Comparison of ENCODE assay signal across 11 mouse cellular contexts in the genomic region with DNA sequence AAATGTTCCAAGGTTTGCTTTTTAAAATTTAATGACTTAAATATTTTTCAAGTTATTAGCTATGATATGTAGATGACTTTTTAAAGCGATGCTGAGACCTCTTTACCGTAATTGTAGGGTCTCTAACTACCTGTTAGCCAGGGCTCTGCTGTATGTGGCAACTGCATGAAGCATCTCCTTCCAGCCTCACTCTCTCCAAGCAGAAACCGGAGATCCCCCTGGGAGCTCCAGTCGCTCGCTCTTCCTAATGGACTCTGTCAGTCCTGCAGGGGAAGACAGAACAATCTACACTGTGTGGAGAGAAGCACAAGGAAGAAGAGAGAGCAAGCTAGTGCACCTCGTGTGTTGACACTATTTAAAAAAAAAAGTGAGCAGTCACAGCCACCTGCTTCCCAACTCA. TPM values are rescaled to one million over a fixed set of nuclear protein-coding genes. Genes with fewer than 3 reads are reported as not detected.
DNase-seq lines count a peak whose midpoint lies in the region; ATAC-seq and TF ChIP-seq lines count a peak whose summit lies in the region.
"Had no signal": no experiment of that assay in that cellular context is flagged by ENCODE, and none has a peak within 500 bp of the region (broad histone marks: within the 10 kb centered on the region; RNA-seq: fewer than 3 reads in every experiment).

No protein-coding gene starts in this region.

- ATAC-seq in forebrain, embryonic 16.5 days = peak; percentile 11; the same call in 1 of the 2 replicates
- ATAC-seq in forebrain, postnatal 0 days = no peak
- ATAC-seq in midbrain, embryonic 14.5 days (ENCODE audit: low FRiP score, low TSS enrichment) = no peak
- no peak; the same call in 1 of the 2 replicates for ATAC-seq in midbrain, embryonic 11.5 days (ENCODE audit: low FRiP score)
- no peak for ATAC-seq in hindbrain, postnatal 0 days

- no peaks in the 10 kb centered on the region for H3K36me3 ChIP-seq in forebrain, embryonic 16.5 days (ENCODE audit: control insufficient read depth, insufficient read depth)
- no peaks in the 10 kb centered on the region for H3K36me3 ChIP-seq in forebrain, postnatal 0 days (ENCODE audit: insufficient read depth)
- H3K36me3 ChIP-seq in midbrain, embryonic 14.5 days (ENCODE audit: control insufficient read depth, insufficient read depth, low read length) = no peaks in the 10 kb centered on the region
- H3K36me3 ChIP-seq in midbrain, embryonic 11.5 days (ENCODE audit: control insufficient read depth, insufficient read depth, low read length) = no peaks in the 10 kb centered on the region
- no peaks in the 10 kb centered on the region for H3K36me3 ChIP-seq in hindbrain, postnatal 0 days (ENCODE audit: insufficient read depth, low read length)
- H3K36me3 ChIP-seq: heart, embryonic 10.5 days; heart, embryonic 15.5 days had no signal

- H3K9ac ChIP-seq in forebrain, embryonic 16.5 days (replicated peaks; ENCODE audit: low read depth, low read length) = no peak overlapping the region
- no peak overlapping the region for H3K9ac ChIP-seq in forebrain, postnatal 0 days
- no peak overlapping the region for H3K9ac ChIP-seq in midbrain, embryonic 14.5 days (replicated peaks; ENCODE audit: low read length)
- no peak overlapping the region for H3K9ac ChIP-seq in midbrain, embryonic 11.5 days (ENCODE audit: low read length)
- no peak overlapping the region for H3K9ac ChIP-seq in hindbrain, postnatal 0 days (replicated peaks; ENCODE audit: low read length)
- H3K9ac ChIP-seq: heart, embryonic 15.5 days; liver, embryonic 14.5 days had no signal

- no peaks in the 10 kb centered on the region for H3K9me3 ChIP-seq in forebrain, embryonic 16.5 days (ENCODE audit: control insufficient read depth, low read length)
- H3K9me3 ChIP-seq in forebrain, postnatal 0 days (ENCODE audit: low read length) = no peaks in the 10 kb centered on the region
- H3K9me3 ChIP-seq in midbrain, embryonic 14.5 days (ENCODE audit: control insufficient read depth, low read length) = no peaks in the 10 kb centered on the region
- H3K9me3 ChIP-seq in midbrain, embryonic 11.5 days (ENCODE audit: control insufficient read depth, low read length) = no peaks in the 10 kb centered on the region
- H3K9me3 ChIP-seq in hindbrain, postnatal 0 days (ENCODE audit: low read length) = 0 out of 2 replicates have a peak, but pooled peaks cover 2% of the 10 kb centered on the region
- H3K9me3 ChIP-seq: heart, embryonic 10.5 days; heart, embryonic 15.5 days had no signal

- DNase-seq in embryo, embryonic 10.5 days (ENCODE audit: low spot score) = peak; percentile 22
- no peak for DNase-seq in embryo, embryonic 10 days (ENCODE audit: low spot score)
- DNase-seq in forebrain, postnatal 0 days = no peak
- peak; percentile 20 for DNase-seq in midbrain, embryonic 14.5 days
- no peak for DNase-seq in midbrain, embryonic 11.5 days (ENCODE audit: low spot score, missing footprints)
- no peak for DNase-seq in hindbrain, postnatal 0 days (ENCODE audit: low spot score)
- DNase-seq in thymus, postnatal 36 days = no peak

- no peak overlapping the region for H3K27ac ChIP-seq in forebrain, embryonic 16.5 days (ENCODE audit: low read length)
- H3K27ac ChIP-seq in forebrain, postnatal 0 days (ENCODE audit: low read depth, low read length) = no peak overlapping the region
- H3K27ac ChIP-seq in midbrain, embryonic 14.5 days (replicated peaks; ENCODE audit: low read depth, low read length) = no peak overlapping the region
- H3K27ac ChIP-seq in midbrain, embryonic 11.5 days (ENCODE audit: low read depth, low read length) = no peak overlapping the region
- H3K27ac ChIP-seq in hindbrain, postnatal 0 days = no peak overlapping the region
- H3K27ac ChIP-seq: heart, embryonic 15.5 days; liver, embryonic 14.5 days had no signal

- H3K27me3 ChIP-seq in forebrain, embryonic 16.5 days (replicated peaks; ENCODE audit: control insufficient read depth, insufficient read depth, low read length) = no peaks in the 10 kb centered on the region; the same call in 1 of the 2 replicates
- peaks cover 10% of the 10 kb centered on the region for H3K27me3 ChIP-seq in forebrain, postnatal 0 days (ENCODE audit: insufficient read depth, low read length)
- 0 out of 2 replicates have a peak, but pooled peaks cover 4% of the 10 kb centered on the region for H3K27me3 ChIP-seq in midbrain, embryonic 14.5 days (ENCODE audit: control insufficient read depth, insufficient read depth, low read length)
- no peaks in the 10 kb centered on the region for H3K27me3 ChIP-seq in midbrain, embryonic 11.5 days (ENCODE audit: control insufficient read depth, insufficient read depth, low read length)
- H3K27me3 ChIP-seq in hindbrain, postnatal 0 days (ENCODE audit: insufficient read depth, low read length) = no peaks in the 10 kb centered on the region

- no peak for TF ChIP-seq CTCF in forebrain, postnatal 0 days (IDR thresholded peaks at IDR 0.05; ENCODE audit: low read depth)
- no peak for TF ChIP-seq CTCF in hindbrain, postnatal 0 days (IDR thresholded peaks at IDR 0.05; ENCODE audit: low read depth)

- H3K4me2 ChIP-seq in forebrain, embryonic 16.5 days (ENCODE audit: low read length) = no peak overlapping the region
- H3K4me2 ChIP-seq in forebrain, postnatal 0 days (ENCODE audit: low read depth) = no peak overlapping the region
- no peak overlapping the region for H3K4me2 ChIP-seq in midbrain, embryonic 14.5 days (ENCODE audit: low read length)
- no peak overlapping the region for H3K4me2 ChIP-seq in midbrain, embryonic 11.5 days
- H3K4me2 ChIP-seq in hindbrain, postnatal 0 days (ENCODE audit: low read depth, low read length) = 0 out of 2 replicates have a peak overlapping the region, but pooled peaks have one; percentile 13

- H3K4me1 ChIP-seq in forebrain, embryonic 16.5 days (replicated peaks; ENCODE audit: control insufficient read depth, insufficient read depth, low read length) = 0 out of 2 replicates have a peak, but pooled peaks cover 2% of the 10 kb centered on the region
- no peaks in the 10 kb centered on the region for H3K4me1 ChIP-seq in forebrain, postnatal 0 days (ENCODE audit: insufficient read depth)
- no peaks in the 10 kb centered on the region for H3K4me1 ChIP-seq in midbrain, embryonic 14.5 days (ENCODE audit: control insufficient read depth, insufficient read depth, low read length)
- no peaks in the 10 kb centered on the region for H3K4me1 ChIP-seq in midbrain, embryonic 11.5 days (ENCODE audit: control insufficient read depth, insufficient read depth, low read length)
- 0 out of 2 replicates have a peak, but pooled peaks cover 4% of the 10 kb centered on the region for H3K4me1 ChIP-seq in hindbrain, postnatal 0 days (ENCODE audit: insufficient read depth, low read length)

- no peak overlapping the region for H3K4me3 ChIP-seq in forebrain, embryonic 16.5 days (replicated peaks; ENCODE audit: low read length)
- no peak overlapping the region for H3K4me3 ChIP-seq in forebrain, postnatal 0 days (ENCODE audit: low read depth, low read length)
- no peak overlapping the region for H3K4me3 ChIP-seq in midbrain, embryonic 14.5 days (replicated peaks; ENCODE audit: low read depth, low read length)
- H3K4me3 ChIP-seq in midbrain, embryonic 11.5 days (ENCODE audit: low read depth, low read length) = no peak overlapping the region
- no peak overlapping the region for H3K4me3 ChIP-seq in hindbrain, postnatal 0 days (ENCODE audit: low read length)

- 27% methylated on average over 6 of the region's 6 CpGs for WGBS in forebrain, embryonic 16.5 days
- WGBS in forebrain, postnatal 0 days = 28% methylated on average over 6 of the region's 6 CpGs
- WGBS in midbrain, embryonic 14.5 days = 22% methylated on average over 6 of the region's 6 CpGs
- WGBS in midbrain, embryonic 11.5 days = 24% methylated on average over 6 of the region's 6 CpGs
- 17% methylated on average over 6 of the region's 6 CpGs for WGBS in hindbrain, postnatal 0 days

RNA-seq across cellular contexts. Expression of a gene that starts 29.3 kb away (rescaled TPM):
- polyA plus RNA-seq in forebrain, embryonic 16.5 days (2015; fragmentation: Nextera tagmentation; extraction: Ambion mirVana) = 46.7 and 53.9 TPM in 2 replicates
- 37.7 and 41.4 TPM in 2 replicates for total RNA-seq in forebrain, postnatal 0 days (2014; rRNA removed)
- polyA plus RNA-seq in forebrain, postnatal 0 days (2015; fragmentation: Nextera tagmentation; extraction: Ambion mirVana) = 42.5 and 55.1 TPM in 2 replicates
- 20.4 and 42.8 TPM in 2 replicates for polyA plus RNA-seq in midbrain, embryonic 14.5 days (2014; fragmentation: Nextera tagmentation; extraction: Ambion mirVana)
- polyA plus RNA-seq in midbrain, embryonic 11.5 days (2014; fragmentation: Nextera tagmentation; extraction: Ambion mirVana) = 98.4 and 100 TPM in 2 replicates
- 27.7 and 32.5 TPM in 2 replicates for total RNA-seq in hindbrain, postnatal 0 days (2014; rRNA removed)
- polyA plus RNA-seq in hindbrain, postnatal 0 days (2015; fragmentation: Nextera tagmentation; extraction: Ambion mirVana) = 61.2 and 64.2 TPM in 2 replicates

Comparison
In these comparisons a context has a peak if more than half of its experiments do, and no peak if none do; other contexts are left out.
1. DNase-seq: peak in embryo, embryonic 10.5 days (single experiment) and midbrain, embryonic 14.5 days (single experiment); none in embryo, embryonic 10 days (single experiment), forebrain, postnatal 0 days (single experiment), midbrain, embryonic 11.5 days (single experiment), hindbrain, postnatal 0 days (single experiment) and thymus, postnatal 36 days (0 of 2).